Mouse (Mus musculus): ENCODE measurements around the gene Diablo. TPM values are rescaled to one million over a fixed set of nuclear protein-coding genes. Genes with fewer than 3 reads are reported as not detected.

Gene Diablo
- polyA plus RNA-seq, 2 experiments = 85.2 to 97.4 TPM

GRCm38 (mm10) chr5:123473817-123474216 lies 50.2 kb downstream of the Diablo start:
- TF ChIP-seq POLR2A (IDR thresholded peaks at IDR 0.05; ENCODE audit: borderline replicate concordance, extremely low read depth, insufficient read depth, insufficient read length) = no peak
- H3K9me3 ChIP-seq (ENCODE audit: control insufficient read depth, low read length) = no peaks in the 10 kb centered on the region
- DNase-seq (ENCODE audit: low spot score) (no peak), ATAC-seq (ENCODE audit: low FRiP score, low read depth) (no peak)
- no peaks in the 10 kb centered on the region for H3K27me3 ChIP-seq (ENCODE audit: control insufficient read depth, insufficient read depth, low read length)
- H3K27ac ChIP-seq (replicated peaks; ENCODE audit: low read depth, low read length) = no peak overlapping the region
- H3K36me3 ChIP-seq (ENCODE audit: control insufficient read depth, insufficient read depth, low read length) = no peaks in the 10 kb centered on the region
- no peak overlapping the region for H3K4me3 ChIP-seq (replicated peaks; ENCODE audit: low read length)
- 82% methylated on average over 5 of the region's 5 CpGs for WGBS
- no peak overlapping the region for H3K9ac ChIP-seq (ENCODE audit: low read depth, low read length, severe bottlenecking)
- no peak overlapping the region for H3K4me2 ChIP-seq (replicated peaks; ENCODE audit: low read depth, low read length, severe bottlenecking)
- H3K4me1 ChIP-seq (ENCODE audit: control insufficient read depth, insufficient read depth, low read length) = no peaks in the 10 kb centered on the region

GRCm38 (mm10) chr5:123470784-123471400 lies 53.1 kb downstream of the Diablo start:
- ATAC-seq (ENCODE audit: low FRiP score, low read depth) (no peak), DNase-seq (ENCODE audit: low spot score) (no peak)
- Histone ChIP-seq H3K4me3 (replicated peaks; ENCODE audit: low read length) (peak overlapping the region; percentile 13; the same call in 1 of the 2 replicates), H3K9me3 (ENCODE audit: control insufficient read depth, low read length) (no peaks in the 10 kb centered on the region), H3K4me2 (replicated peaks; ENCODE audit: low read depth, low read length, severe bottlenecking) (peak overlapping the region; percentile 21), H3K4me1 (ENCODE audit: control insufficient read depth, insufficient read depth, low read length) (no peaks in the 10 kb centered on the region), H3K27me3 (ENCODE audit: control insufficient read depth, insufficient read depth, low read length) (no peaks in the 10 kb centered on the region), H3K27ac (replicated peaks; ENCODE audit: low read depth, low read length) (no peak overlapping the region), H3K9ac (ENCODE audit: low read depth, low read length, severe bottlenecking) (no peak overlapping the region), H3K36me3 (ENCODE audit: control insufficient read depth, insufficient read depth, low read length) (no peaks in the 10 kb centered on the region)
- WGBS = 21% methylated on average over 10 of the region's 10 CpGs
- no peak for TF ChIP-seq POLR2A (IDR thresholded peaks at IDR 0.05; ENCODE audit: borderline replicate concordance, extremely low read depth, insufficient read depth, insufficient read length)

- no peak for DNase-seq (ENCODE audit: low spot score)
- H3K9ac ChIP-seq (ENCODE audit: low read depth, low read length, severe bottlenecking) = no peak overlapping the region
- TF ChIP-seq POLR2A (IDR thresholded peaks at IDR 0.05; ENCODE audit: borderline replicate concordance, extremely low read depth, insufficient read depth, insufficient read length) = no peak
- H3K4me1 ChIP-seq (ENCODE audit: control insufficient read depth, insufficient read depth, low read length) = no peaks in the 10 kb centered on the region
- no peaks in the 10 kb centered on the region for H3K27me3 ChIP-seq (ENCODE audit: control insufficient read depth, insufficient read depth, low read length)
- no peak overlapping the region for H3K4me3 ChIP-seq (replicated peaks; ENCODE audit: low read length)
- no peak for ATAC-seq (ENCODE audit: low FRiP score, low read depth)
- no peak overlapping the region for H3K4me2 ChIP-seq (replicated peaks; ENCODE audit: low read depth, low read length, severe bottlenecking)
- 87% methylated on average over 1 of the region's 1 CpGs for WGBS
- H3K36me3 ChIP-seq (ENCODE audit: control insufficient read depth, insufficient read depth, low read length) = no peaks in the 10 kb centered on the region
- H3K27ac ChIP-seq (replicated peaks; ENCODE audit: low read depth, low read length) = no peak overlapping the region
- no peaks in the 10 kb centered on the region for H3K9me3 ChIP-seq (ENCODE audit: control insufficient read depth, low read length)
These were observed 59.3 kb downstream of the Diablo start for GRCm38 (mm10) chr5:123464638-123465037.

GRCm38 (mm10) chr5:123461420-123461819 lies 62.6 kb downstream of the Diablo start:
- no peak for ATAC-seq (ENCODE audit: low FRiP score, low read depth)
- no peak overlapping the region for H3K9ac ChIP-seq (ENCODE audit: low read depth, low read length, severe bottlenecking)
- H3K4me3 ChIP-seq (replicated peaks; ENCODE audit: low read length) = no peak overlapping the region
- no peaks in the 10 kb centered on the region for H3K27me3 ChIP-seq (ENCODE audit: control insufficient read depth, insufficient read depth, low read length)
- H3K4me1 ChIP-seq (ENCODE audit: control insufficient read depth, insufficient read depth, low read length) = no peaks in the 10 kb centered on the region
- H3K27ac ChIP-seq (replicated peaks; ENCODE audit: low read depth, low read length) = no peak overlapping the region
- H3K4me2 ChIP-seq (replicated peaks; ENCODE audit: low read depth, low read length, severe bottlenecking) = no peak overlapping the region
- TF ChIP-seq POLR2A (IDR thresholded peaks at IDR 0.05; ENCODE audit: borderline replicate concordance, extremely low read depth, insufficient read depth, insufficient read length) = no peak
- H3K36me3 ChIP-seq (ENCODE audit: control insufficient read depth, insufficient read depth, low read length) = no peaks in the 10 kb centered on the region; the same call in 1 of the 2 replicates
- 69% methylated on average over 5 of the region's 5 CpGs for WGBS
- DNase-seq (ENCODE audit: low spot score) = no peak
- no peaks in the 10 kb centered on the region for H3K9me3 ChIP-seq (ENCODE audit: control insufficient read depth, low read length)

Small RNAs within 50 kb of the gene (microRNA-seq; reads per million reads assigned to microRNA genes)
- 1.4 reads per million for gene Mir7647

Other genes with a start within 250 kb of the Diablo start
- 28.3 and 31.4 TPM in 2 replicates for gene Bcl7a, start 180.3 kb downstream of the Diablo start, polyA plus RNA-seq (2012; rRNA removed)
- gene Bcl7a, start 180.3 kb downstream of the Diablo start, polyA plus RNA-seq (2014; fragmentation: Nextera tagmentation; extraction: Ambion mirVana) = 20.1 and 25.4 TPM in 2 replicates
- 28.3 and 37.8 TPM in 2 replicates for gene Mlxip, start 129.4 kb downstream of the Diablo start, polyA plus RNA-seq (2012; rRNA removed)
- gene Mlxip, start 129.4 kb downstream of the Diablo start, polyA plus RNA-seq (2014; fragmentation: Nextera tagmentation; extraction: Ambion mirVana) = 16.5 and 19.7 TPM in 2 replicates
- not detected in 2 replicates for gene Lrrc43, start 34.9 kb downstream of the Diablo start, polyA plus RNA-seq (2012; rRNA removed)
- not detected in 2 replicates for gene Lrrc43, start 34.9 kb downstream of the Diablo start, polyA plus RNA-seq (2014; fragmentation: Nextera tagmentation; extraction: Ambion mirVana)
- not detected in 2 replicates for gene Il31, start 34.7 kb downstream of the Diablo start, polyA plus RNA-seq (2012; rRNA removed)
- not detected in 2 replicates for gene Il31, start 34.7 kb downstream of the Diablo start, polyA plus RNA-seq (2014; fragmentation: Nextera tagmentation; extraction: Ambion mirVana)
- gene B3gnt4, start 13.7 kb downstream of the Diablo start, polyA plus RNA-seq (2012; rRNA removed) = 1.8 and 2.0 TPM in 2 replicates
- gene B3gnt4, start 13.7 kb downstream of the Diablo start, polyA plus RNA-seq (2014; fragmentation: Nextera tagmentation; extraction: Ambion mirVana) = 0.34 and 1.2 TPM in 2 replicates
- 3.9 and 6.1 TPM in 2 replicates for gene Gm49027, start 1.3 kb upstream of the Diablo start, polyA plus RNA-seq (2012; rRNA removed)
- 0.41 and 0.55 TPM in 2 replicates for gene Gm49027, start 1.3 kb upstream of the Diablo start, polyA plus RNA-seq (2014; fragmentation: Nextera tagmentation; extraction: Ambion mirVana)
- gene Vps33a, start 48.9 kb upstream of the Diablo start, polyA plus RNA-seq (2012; rRNA removed) = 21.4 and 22.3 TPM in 2 replicates
- gene Vps33a, start 48.9 kb upstream of the Diablo start, polyA plus RNA-seq (2014; fragmentation: Nextera tagmentation; extraction: Ambion mirVana) = 31.0 and 33.3 TPM in 2 replicates
- gene Clip1, start 160.4 kb upstream of the Diablo start, polyA plus RNA-seq (2012; rRNA removed) = 33.4 and 33.7 TPM in 2 replicates
- gene Clip1, start 160.4 kb upstream of the Diablo start, polyA plus RNA-seq (2014; fragmentation: Nextera tagmentation; extraction: Ambion mirVana) = 35.2 and 37.1 TPM in 2 replicates
- 84.5 and 86.9 TPM in 2 replicates for gene Zcchc8, start 196.9 kb upstream of the Diablo start, polyA plus RNA-seq (2012; rRNA removed)
- 70.9 and 76.1 TPM in 2 replicates for gene Zcchc8, start 196.9 kb upstream of the Diablo start, polyA plus RNA-seq (2014; fragmentation: Nextera tagmentation; extraction: Ambion mirVana)
- gene Rsrc2, start 225.2 kb upstream of the Diablo start, polyA plus RNA-seq (2012; rRNA removed) = 76.3 and 120 TPM in 2 replicates
- 113 and 124 TPM in 2 replicates for gene Rsrc2, start 225.2 kb upstream of the Diablo start, polyA plus RNA-seq (2014; fragmentation: Nextera tagmentation; extraction: Ambion mirVana)
- 30.6 and 31.2 TPM in 2 replicates for gene Kntc1, start 225.5 kb upstream of the Diablo start, polyA plus RNA-seq (2012; rRNA removed)
- 26.0 and 30.2 TPM in 2 replicates for gene Kntc1, start 225.5 kb upstream of the Diablo start, polyA plus RNA-seq (2014; fragmentation: Nextera tagmentation; extraction: Ambion mirVana)